Comparison of ENCODE assay signal across 10 mouse cellular contexts in genomic region chr19:36375200-36375783, GRCm38 (mm10). TPM values are rescaled to one million over a fixed set of nuclear protein-coding genes. Genes with fewer than 3 reads are reported as not detected.
A peak's percentile ranks its signal among the peaks of the same experiment; 100 is the strongest.
DNase-seq lines count a peak whose midpoint lies in the region; ATAC-seq and TF ChIP-seq lines count a peak whose summit lies in the region.
"Had no signal": no experiment of that assay in that cellular context is flagged by ENCODE, and none has a peak within 500 bp of the region (broad histone marks: within the 10 kb centered on the region; RNA-seq: fewer than 3 reads in every experiment).

No protein-coding gene starts in this region.

- H3K27me3 ChIP-seq in heart, embryonic 15.5 days = no peaks in the 10 kb centered on the region
- no peaks in the 10 kb centered on the region for H3K27me3 ChIP-seq in forebrain, postnatal 0 days (ENCODE audit: insufficient read depth, low read length)
- H3K27me3 ChIP-seq: Patski had no signal

- TF ChIP-seq CTCF in forebrain, postnatal 0 days (IDR thresholded peaks at IDR 0.05; ENCODE audit: low read depth) = no peak

- H3K4me1 ChIP-seq in heart, embryonic 15.5 days (replicated peaks) = peaks cover 15% of the 10 kb centered on the region
- H3K4me1 ChIP-seq in forebrain, postnatal 0 days (ENCODE audit: insufficient read depth) = no peaks in the 10 kb centered on the region

- H3K4me2 ChIP-seq in heart, embryonic 15.5 days = peak overlapping the region; percentile 16
- no peak overlapping the region for H3K4me2 ChIP-seq in forebrain, postnatal 0 days (ENCODE audit: low read depth)

- DNase-seq in CD4-positive, CD25-positive, alpha-beta regulatory T cell, adult 2 months (ENCODE audit: low read depth, low spot score) = peak; percentile 83
- peak; percentile 12 to 25 for DNase-seq in adrenal gland, adult 18-20 months (ENCODE audit: low spot score in 2 of 2)
- DNase-seq in skeletal muscle tissue, adult 2 months (ENCODE audit: low read depth, low spot score) = peak; percentile 66
- DNase-seq in layer of hippocampus, postnatal 36 days = no peak
- no peak for DNase-seq in kidney, postnatal 4 days
- DNase-seq in forebrain, postnatal 0 days = no peak
- DNase-seq: cerebellum, postnatal 25 days; layer of hippocampus, adult 9-11 months had no signal

- 63% methylated on average over 11 of the region's 11 CpGs for WGBS in heart, embryonic 15.5 days
- 80% methylated on average over 11 of the region's 11 CpGs for WGBS in forebrain, postnatal 0 days

- H3K36me3 ChIP-seq in heart, embryonic 15.5 days = no peaks in the 10 kb centered on the region
- no peaks in the 10 kb centered on the region for H3K36me3 ChIP-seq in forebrain, postnatal 0 days (ENCODE audit: insufficient read depth)

- no peaks in the 10 kb centered on the region for H3K9me3 ChIP-seq in heart, embryonic 15.5 days (replicated peaks)
- H3K9me3 ChIP-seq in forebrain, postnatal 0 days (ENCODE audit: low read length) = no peaks in the 10 kb centered on the region

- H3K4me3 ChIP-seq in heart, embryonic 15.5 days = no peak overlapping the region
- H3K4me3 ChIP-seq in forebrain, postnatal 0 days (ENCODE audit: low read depth, low read length) = no peak overlapping the region

- H3K9ac ChIP-seq in heart, embryonic 15.5 days = no peak overlapping the region
- H3K9ac ChIP-seq in forebrain, postnatal 0 days = no peak overlapping the region

- H3K27ac ChIP-seq in heart, embryonic 15.5 days = 0 out of 2 replicates have a peak overlapping the region, but pooled peaks have one; percentile 3
- H3K27ac ChIP-seq in forebrain, postnatal 0 days (ENCODE audit: low read depth, low read length) = no peak overlapping the region

- peak; percentile 70; the same call in 1 of the 2 replicates for ATAC-seq in heart, embryonic 15.5 days (replicated peaks; ENCODE audit: insufficient number of reproducible peaks, insufficient read depth, low FRiP score, low read depth)
- no peak for ATAC-seq in forebrain, postnatal 0 days
- ATAC-seq: Patski had no signal

RNA-seq across cellular contexts. Expression of gene Pcgf5, which starts 27.2 kb away (rescaled TPM):
- 10 to 100 TPM; 24.7 to 27.9 TPM for total RNA-seq in adrenal gland, adult 18-20 months (2021)
- polyA plus RNA-seq in heart, embryonic 15.5 days (2015; fragmentation: Nextera tagmentation; extraction: Ambion mirVana) = 47.3 and 55.4 TPM in 2 replicates
- total RNA-seq in layer of hippocampus, postnatal 36 days (2021) = 10 to 100 TPM; 19.2 to 19.7 TPM
- total RNA-seq in forebrain, postnatal 0 days (2014; rRNA removed) = 3.1 and 5.1 TPM in 2 replicates
- 5.1 and 7.4 TPM in 2 replicates for polyA plus RNA-seq in forebrain, postnatal 0 days (2015; fragmentation: Nextera tagmentation; extraction: Ambion mirVana)

Comparison
In these comparisons a context has a peak if more than half of its experiments do, and no peak if none do; other contexts are left out.
1. DNase-seq: peak in CD4-positive, CD25-positive, alpha-beta regulatory T cell, adult 2 months (single experiment), adrenal gland, adult 18-20 months (2 of 2) and skeletal muscle tissue, adult 2 months (single experiment); none in layer of hippocampus, postnatal 36 days (0 of 2), kidney, postnatal 4 days (0 of 2) and forebrain, postnatal 0 days (single experiment).